Mouse (Mus musculus) intestine, postnatal 0 days (tissue): ENCODE results near the gene Bbx. TPM values are rescaled to one million over a fixed set of nuclear protein-coding genes. Genes with fewer than 3 reads are reported as not detected.

Experiments
- ATAC-seq: fragments of 200-750 bp; cut with Nextera tagmentation; 2 replicates; pipeline ENCODE4 v1.8.0; 2017; ENCODE audit warnings: mild to moderate bottlenecking, moderate TSS enrichment, moderate library complexity
- H3K27ac ChIP-seq: fragments of 300-500 bp; sonication (generic); 2 replicates; pipeline ENCODE4 v1.5.1; 2014; ENCODE audit warnings: mild to moderate bottlenecking, low read depth, low read length, moderate library complexity
- H3K27me3 ChIP-seq: fragments of 300-500 bp; sonication (generic); replicated peaks from 2 replicates; pipeline ENCODE4 v1.6.1; 2014; ENCODE audit warnings: low read length, mixed read lengths; ENCODE audit not compliant: control insufficient read depth, insufficient read depth
- H3K36me3 ChIP-seq: fragments of 300-500 bp; sonication (generic); 2 replicates; pipeline ENCODE4 v1.6.1; 2014; ENCODE audit warnings: mild to moderate bottlenecking, moderate library complexity; ENCODE audit not compliant: control insufficient read depth, insufficient read depth
- H3K4me1 ChIP-seq: fragments of 300-500 bp; sonication (generic); replicated peaks from 2 replicates; pipeline ENCODE4 v1.6.1; 2014; ENCODE audit warnings: antibody characterized with exemption, low read length, mixed read lengths; ENCODE audit not compliant: control insufficient read depth, insufficient read depth
- H3K4me2 ChIP-seq: fragments of 300-500 bp; sonication (generic); replicated peaks from 2 replicates; pipeline ENCODE4 v1.6.1; 2014; ENCODE audit warnings: low read depth, mild to moderate bottlenecking, moderate library complexity
- H3K4me3 ChIP-seq: fragments of 300-500 bp; sonication (generic); 2 replicates; pipeline ENCODE4 v1.5.1; 2014; ENCODE audit warnings: low read depth, low read length
- H3K9ac ChIP-seq: fragments of 300-500 bp; sonication (generic); 2 replicates; pipeline ENCODE4 v1.6.1; 2014; ENCODE audit warnings: mild to moderate bottlenecking, low read depth, low read length
- H3K9me3 ChIP-seq: fragments of 300-500 bp; sonication (generic); 2 replicates; pipeline ENCODE4 v1.6.1; 2016; ENCODE audit warnings: mixed run types; ENCODE audit not compliant: control insufficient read depth
- CTCF ChIP-seq: sonication (generic); IDR thresholded peaks from 2 replicates; pipeline ENCODE4 v1.5.1; 2016; ENCODE audit warnings: low read depth, mild to moderate bottlenecking, control low read depth, antibody characterized with exemption, moderate library complexity
- WGBS: fragments of 180-500 bp; shearing (Covaris S2); extraction: QIAGEN DNeasy Blood & Tissue Kit; methylation state at CpG from one replicate; pipeline ENCODE4 v1.1.7; 2014; 5-methylcytosine and 5-hydroxymethylcytosine counted together
- polyA plus RNA-seq: library from polyadenylated mRNA; unstranded; fragments of >200 nt; fragmentation: Nextera tagmentation; extraction: Ambion mirVana; gene quantifications from 2 replicates; pipeline ENCODE4 v1.2.1, GENCODE M21; 2015

The Bbx gene
- polyA plus RNA-seq, 1 experiment from 2014 or later: 14.6 TPM

DNA sequence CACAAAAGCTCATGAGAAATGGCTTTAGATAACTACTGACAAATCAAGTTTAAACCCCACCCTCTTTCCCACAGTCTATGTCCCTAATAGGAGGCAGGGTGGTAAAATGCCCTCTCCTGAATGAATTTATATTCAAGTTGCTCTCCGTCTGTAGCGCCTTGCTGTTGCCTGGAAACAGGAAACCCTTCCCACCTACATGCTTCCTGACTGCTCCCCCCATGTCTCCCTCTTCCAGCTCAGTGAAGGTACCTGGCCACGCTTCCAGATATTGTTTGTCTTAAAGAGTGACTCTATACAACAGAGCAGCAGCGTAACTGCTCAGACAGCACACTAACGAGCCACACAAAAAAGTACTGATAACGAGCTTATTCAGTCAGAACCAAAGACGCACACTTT lies 50.8 kb downstream of the Bbx start:
- Histone ChIP-seq H3K27ac (no peak overlapping the region), H3K9me3 (no peaks in the 10 kb centered on the region), H3K27me3 (no peaks in the 10 kb centered on the region), H3K4me3 (no peak overlapping the region), H3K4me1 (no peaks in the 10 kb centered on the region), H3K9ac (no peak overlapping the region), H3K36me3 (no peaks in the 10 kb centered on the region), H3K4me2 (peak overlapping the region; percentile 25)
- TF ChIP-seq CTCF: no peak
- no peak for ATAC-seq
- WGBS: 52% methylated on average over 7 of the region's 7 CpGs

- H3K27me3 ChIP-seq: no peaks in the 10 kb centered on the region
- ATAC-seq: no peak
- no peaks in the 10 kb centered on the region for H3K36me3 ChIP-seq
- WGBS: 42% methylated on average over 10 of the region's 10 CpGs
- no peaks in the 10 kb centered on the region for H3K4me1 ChIP-seq
- peak overlapping the region; percentile 25 for H3K4me2 ChIP-seq
- no peaks in the 10 kb centered on the region for H3K9me3 ChIP-seq
- peak; percentile 68 for TF ChIP-seq CTCF
- no peak overlapping the region for H3K27ac ChIP-seq
- H3K9ac ChIP-seq: no peak overlapping the region
- H3K4me3 ChIP-seq: no peak overlapping the region
Observed at GRCm38 (mm10) chr16:50380682-50381350, 51.4 kb downstream of the Bbx start.

GRCm38 (mm10) chr16:50380232-50380631 lies 52.0 kb downstream of the Bbx start:
- no peak for TF ChIP-seq CTCF
- no peak overlapping the region for H3K9ac ChIP-seq
- no peaks in the 10 kb centered on the region for H3K27me3 ChIP-seq
- no peak overlapping the region for H3K4me2 ChIP-seq
- H3K4me3 ChIP-seq: no peak overlapping the region
- ATAC-seq: no peak
- no peak overlapping the region for H3K27ac ChIP-seq
- H3K9me3 ChIP-seq: no peaks in the 10 kb centered on the region
- H3K4me1 ChIP-seq: no peaks in the 10 kb centered on the region
- H3K36me3 ChIP-seq: no peaks in the 10 kb centered on the region
- 65% methylated on average over 7 of the region's 7 CpGs for whole genome bisulfite sequencing

- TF ChIP-seq CTCF: peak; percentile 73
- H3K9ac ChIP-seq: no peak overlapping the region
- WGBS: 88% methylated on average over 3 of the region's 3 CpGs
- no peaks in the 10 kb centered on the region for H3K4me1 ChIP-seq
- H3K36me3 ChIP-seq: no peaks in the 10 kb centered on the region
- H3K27ac ChIP-seq: no peak overlapping the region
- H3K9me3 ChIP-seq: no peaks in the 10 kb centered on the region
- ATAC-seq: no peak
- H3K4me2 ChIP-seq: no peak overlapping the region
- H3K4me3 ChIP-seq: no peak overlapping the region
- no peaks in the 10 kb centered on the region for H3K27me3 ChIP-seq
Observed at GRCm38 (mm10) chr16:50374611-50375010, 57.6 kb downstream of the Bbx start.

- 60% methylated on average over 5 of the region's 5 CpGs for WGBS
- TF ChIP-seq CTCF: no peak
Observed at GRCm38 (mm10) chr16:50373685-50374084, 58.5 kb downstream of the Bbx start.

DNA sequence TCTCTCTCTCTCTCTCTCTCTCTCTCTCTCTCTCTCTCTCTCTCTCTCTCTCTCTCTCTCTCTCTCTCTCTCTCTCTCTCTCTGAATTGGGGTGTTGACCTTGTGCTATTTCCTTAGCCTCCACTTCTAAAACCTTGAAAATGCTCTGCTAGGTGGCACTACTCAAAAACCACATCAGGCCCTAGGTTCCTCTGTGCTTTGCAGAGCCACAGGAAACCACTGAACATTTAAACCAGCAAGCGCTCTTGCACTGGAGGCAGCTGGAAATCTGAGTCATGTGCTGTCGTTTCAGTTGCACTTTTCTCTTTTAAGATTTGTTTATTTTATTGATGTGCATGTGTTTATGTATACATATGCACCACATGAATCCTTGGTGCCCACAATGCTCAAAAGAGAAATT lies 59.6 kb downstream of the Bbx start:
- no peak for ATAC-seq
- no peak for TF ChIP-seq CTCF
- Histone ChIP-seq H3K4me2 (no peak overlapping the region), H3K27me3 (no peaks in the 10 kb centered on the region), H3K4me1 (no peaks in the 10 kb centered on the region), H3K4me3 (no peak overlapping the region), H3K9ac (no peak overlapping the region), H3K9me3 (no peaks in the 10 kb centered on the region), H3K27ac (no peak overlapping the region), H3K36me3 (no peaks in the 10 kb centered on the region)
- 56% methylated on average over 2 of the region's 2 CpGs for WGBS

More at GRCm38 (mm10) chr16:50373685-50374084, 58.5 kb downstream of the Bbx start:
- Histone ChIP-seq H3K4me2 (no peak overlapping the region), H3K4me3 (no peak overlapping the region), H3K27me3 (no peaks in the 10 kb centered on the region), H3K9me3 (no peaks in the 10 kb centered on the region), H3K27ac (no peak overlapping the region), H3K36me3 (no peaks in the 10 kb centered on the region), H3K4me1 (no peaks in the 10 kb centered on the region), H3K9ac (no peak overlapping the region)
- no peak for ATAC-seq

- Histone ChIP-seq H3K4me3 (no peak overlapping the region), H3K27me3 (no peaks in the 10 kb centered on the region), H3K9ac (no peak overlapping the region), H3K4me1 (no peaks in the 10 kb centered on the region), H3K36me3 (no peaks in the 10 kb centered on the region), H3K4me2 (no peak overlapping the region), H3K27ac (no peak overlapping the region), H3K9me3 (no peaks in the 10 kb centered on the region)
- no peak for ATAC-seq
- WGBS: 73% methylated on average over 3 of the region's 3 CpGs
- no peak for TF ChIP-seq CTCF
Observed at GRCm38 (mm10) chr16:50371460-50371859, 60.7 kb downstream of the Bbx start.
